Mouse (Mus musculus): ENCODE data around the gene Slc1a2.

Slc1a2 gene

GRCm38 (mm10) chr2:102712678-102713628 lies 54.5 kb downstream of the Slc1a2 start:
- DNase-seq (ENCODE audit: low spot score): no peak

GRCm38 (mm10) chr2:102714320-102714719 lies 55.9 kb downstream of the Slc1a2 start:
- DNase-seq (ENCODE audit: low spot score): no peak

GRCm38 (mm10) chr2:102715754-102716153 lies 57.3 kb downstream of the Slc1a2 start:
- no peak for DNase-seq (ENCODE audit: low spot score)

- no peak for DNase-seq (ENCODE audit: low spot score)
Observed at GRCm38 (mm10) chr2:102721859-102722258, 63.4 kb downstream of the Slc1a2 start.

- no peak for DNase-seq (ENCODE audit: low spot score)
Observed at GRCm38 (mm10) chr2:102725054-102725453, 66.6 kb downstream of the Slc1a2 start.

GRCm38 (mm10) chr2:102730386-102730785 lies 71.9 kb downstream of the Slc1a2 start:
- DNase-seq (ENCODE audit: low spot score): no peak

GRCm38 (mm10) chr2:102730788-102731187 lies 72.3 kb downstream of the Slc1a2 start:
- no peak for DNase-seq (ENCODE audit: low spot score)

- no peak for DNase-seq (ENCODE audit: low spot score)
Observed at GRCm38 (mm10) chr2:102733128-102733527, 74.7 kb downstream of the Slc1a2 start.

- DNase-seq (ENCODE audit: low spot score): no peak
Observed at GRCm38 (mm10) chr2:102734055-102734454, 75.6 kb downstream of the Slc1a2 start.

GRCm38 (mm10) chr2:102735031-102735430 lies 76.6 kb downstream of the Slc1a2 start:
- DNase-seq (ENCODE audit: low spot score): no peak

GRCm38 (mm10) chr2:102735811-102736210 lies 77.4 kb downstream of the Slc1a2 start:
- DNase-seq (ENCODE audit: low spot score): no peak

- DNase-seq (ENCODE audit: low spot score): no peak
Observed at GRCm38 (mm10) chr2:102736490-102736889, 78.0 kb downstream of the Slc1a2 start.

- DNase-seq (ENCODE audit: low spot score): no peak
Observed at GRCm38 (mm10) chr2:102738852-102739251, 80.4 kb downstream of the Slc1a2 start.

GRCm38 (mm10) chr2:102742685-102743084 lies 84.2 kb downstream of the Slc1a2 start:
- no peak for DNase-seq (ENCODE audit: low spot score)

- no peak for DNase-seq (ENCODE audit: low spot score)
Observed at GRCm38 (mm10) chr2:102743918-102744696, 85.6 kb downstream of the Slc1a2 start.

- no peak for DNase-seq (ENCODE audit: low spot score)
Observed at GRCm38 (mm10) chr2:102745259-102745906, 86.9 kb downstream of the Slc1a2 start.

- no peak for DNase-seq (ENCODE audit: low spot score)
Observed at GRCm38 (mm10) chr2:102747758-102748157, 89.3 kb downstream of the Slc1a2 start.

- DNase-seq (ENCODE audit: low spot score): no peak
Observed at GRCm38 (mm10) chr2:102749926-102750325, 91.5 kb downstream of the Slc1a2 start.

GRCm38 (mm10) chr2:102751846-102752245 lies 93.4 kb downstream of the Slc1a2 start:
- no peak for DNase-seq (ENCODE audit: low spot score)

GRCm38 (mm10) chr2:102757241-102757860 lies 98.9 kb downstream of the Slc1a2 start:
- no peak for DNase-seq (ENCODE audit: low spot score)

GRCm38 (mm10) chr2:102759479-102759878 lies 101.0 kb downstream of the Slc1a2 start:
- DNase-seq (ENCODE audit: low spot score): no peak
